Mouse (Mus musculus) brain, embryonic 14.5 days (tissue): Measurements from ENCODE around the gene Cox16. TPM values are rescaled to one million over a fixed set of nuclear protein-coding genes. Genes with fewer than 3 reads are reported as not detected.
"Not testable (repeated sequence)": the region's sequence is repeated elsewhere in the genome, so short reads cannot be mapped to it uniquely, and the experiment has no call there.

Experiments used
- DNase-seq: peaks from one replicate; pipeline ENCODE4 v3.0.0-alpha.2; 2011; ENCODE audit warnings: low read depth
- CTCF ChIP-seq: fragments of 200-500 bp; IDR thresholded peaks from 2 replicates; pipeline ENCODE4 v1.5.1; 2012; ENCODE audit warnings: inconsistent platforms, mild to moderate bottlenecking, moderate library complexity, borderline replicate concordance; ENCODE audit not compliant: insufficient read depth, insufficient read length; ENCODE audit errors: extremely low read depth
- POLR2A ChIP-seq: fragments of 200-500 bp; IDR thresholded peaks from 2 replicates; pipeline ENCODE4 v1.6.1; 2012; ENCODE audit warnings: mild to moderate bottlenecking, inconsistent platforms, borderline replicate concordance; ENCODE audit not compliant: poor library complexity, insufficient read depth, insufficient read length, severe bottlenecking; ENCODE audit errors: extremely low read depth
- polyA plus RNA-seq: library from polyadenylated mRNA; depleted of rRNA; stranded (reverse); fragments of >200 nt; gene quantifications from 2 replicates; pipeline ENCODE4 v1.2.3, GENCODE M21; 2012; rRNA removed

Gene Cox16
- polyA plus RNA-seq: 77.7 and 106 TPM in 2 replicates

DNA sequence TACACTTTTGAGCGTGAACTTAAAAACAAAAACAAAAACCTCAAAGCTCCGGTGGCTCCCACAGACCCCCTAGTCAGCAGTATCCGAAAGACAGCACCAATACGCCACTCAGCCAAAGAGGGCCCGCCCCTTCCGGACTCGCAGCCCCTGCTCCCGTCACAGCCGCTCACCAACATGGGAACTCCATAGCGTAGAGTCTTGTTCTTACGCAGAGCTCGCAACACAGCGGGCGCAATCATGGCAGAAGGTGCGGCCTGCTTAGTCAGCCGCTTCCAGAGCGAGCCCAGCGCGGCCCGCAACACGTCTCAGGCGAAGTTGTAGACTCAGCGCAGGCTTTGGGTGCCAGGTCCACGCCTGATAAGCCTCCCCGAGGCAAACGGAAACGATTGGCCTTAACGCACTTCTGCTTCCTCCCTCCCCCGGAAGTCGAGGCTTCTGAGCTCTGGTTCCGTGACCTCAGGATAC lies at the start of gene Cox16:
Gene Cox16, minus strand, starts transcription at position 401 of the 465 bp plus-strand sequence.
- no peak for TF ChIP-seq POLR2A
- DNase-seq: peak; percentile 96

DNA sequence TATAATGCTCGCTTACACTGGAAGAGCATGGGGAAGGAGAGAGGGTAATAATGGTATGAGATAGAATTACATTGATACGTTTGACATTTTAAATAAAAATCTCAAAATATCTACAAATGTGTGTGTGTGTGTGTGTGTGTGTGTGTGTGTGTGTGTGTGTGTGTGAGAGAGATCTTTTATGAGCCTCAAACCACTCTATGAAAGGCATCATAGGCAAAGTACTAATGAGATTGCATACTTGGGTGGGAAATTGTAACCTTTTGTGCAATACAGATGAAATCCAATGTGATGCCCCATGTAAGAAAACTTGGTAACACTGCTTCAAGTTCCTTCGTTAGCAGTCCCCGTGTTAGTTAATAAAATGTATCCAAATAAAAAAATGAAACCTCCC lies 48.1 kb upstream of the Cox16 start:
- DNase-seq: no peak
- no peak for TF ChIP-seq CTCF
- no peak for TF ChIP-seq POLR2A

DNA sequence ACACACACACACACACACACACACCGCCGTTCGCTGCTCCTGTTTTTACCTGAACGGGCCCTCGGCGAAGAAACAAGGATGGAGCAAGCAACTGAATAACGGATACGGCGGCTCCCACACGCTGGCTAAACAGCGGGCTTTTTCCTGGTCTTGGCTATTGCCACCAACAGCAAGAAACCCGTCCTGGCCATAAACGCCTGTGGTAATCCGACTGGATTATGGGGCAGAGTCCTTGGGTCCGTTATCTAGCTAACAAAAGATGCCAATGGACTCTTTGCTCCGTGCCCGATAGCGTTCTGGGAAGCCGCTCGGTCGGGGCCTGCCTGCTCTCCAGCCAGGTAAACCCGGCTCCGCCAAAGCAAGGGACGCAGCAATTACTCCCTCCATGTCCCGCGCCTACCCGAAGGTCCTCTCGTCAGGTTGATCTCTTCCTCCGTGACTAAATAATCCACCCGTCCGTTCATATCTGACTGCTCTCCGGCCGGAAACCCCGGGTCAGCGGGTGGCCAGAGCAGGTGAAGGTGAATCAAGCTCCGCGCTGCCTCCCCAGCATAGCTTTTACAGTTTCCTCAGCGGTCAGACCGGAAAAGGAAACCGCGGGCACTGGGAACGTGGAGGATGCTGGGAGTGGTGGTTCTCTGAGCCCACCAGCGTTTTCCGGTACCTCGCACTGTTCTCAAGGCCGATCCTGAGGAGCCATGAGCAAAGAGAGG lies 47.5 kb upstream of the Cox16 start, which contains the start of the genes Gm20498 and Synj2bp:
Gene Gm20498, minus strand, starts transcription at position 590 of the 713 bp plus-strand sequence.
Gene Synj2bp, minus strand, starts transcription at position 596 of the 713 bp plus-strand sequence.
- peak; percentile 96 for DNase-seq
- no peak for TF ChIP-seq CTCF
- TF ChIP-seq POLR2A: peak; percentile 36; the same call in 1 of the 2 replicates

DNA sequence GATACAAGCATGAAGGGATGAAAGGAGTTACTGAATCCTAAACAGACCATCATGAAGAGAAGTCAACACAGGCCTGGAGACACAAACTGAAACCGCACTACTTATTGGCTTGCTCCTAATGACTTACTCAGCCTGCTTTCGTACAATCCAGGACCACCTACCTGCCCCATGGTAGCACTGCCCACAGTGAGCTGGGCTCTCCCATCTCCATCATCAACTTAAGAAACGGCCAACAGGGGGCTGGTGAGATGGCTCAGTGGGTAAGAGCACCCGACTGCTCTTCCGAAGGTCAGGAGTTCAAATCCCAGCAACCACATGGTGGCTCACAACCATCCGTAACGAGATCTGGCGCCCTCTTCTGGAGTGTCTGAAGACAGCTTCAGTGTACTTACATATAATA lies 45.7 kb upstream of the Cox16 start:
- not testable (repeated sequence) for DNase-seq

DNA sequence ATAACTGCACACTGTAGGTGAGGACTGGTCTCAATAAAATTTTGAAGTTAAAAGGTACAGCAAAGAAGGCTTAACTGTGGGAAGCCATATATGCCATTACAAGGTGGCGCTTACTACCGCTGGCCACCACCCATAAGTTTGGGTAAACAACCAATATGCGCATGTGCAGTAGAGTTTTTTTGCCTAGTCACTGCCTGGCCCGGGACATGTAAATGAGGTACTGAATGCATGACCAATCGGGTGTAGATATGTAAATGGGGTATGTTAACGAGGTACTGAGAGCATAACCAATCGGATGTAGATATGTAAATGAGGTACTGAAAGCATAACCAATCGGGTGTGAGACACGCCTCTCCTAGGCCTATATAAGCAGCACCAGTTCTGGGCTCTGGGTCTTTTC lies 12.0 kb upstream of the Cox16 start:
- not testable (repeated sequence) for DNase-seq

DNA sequence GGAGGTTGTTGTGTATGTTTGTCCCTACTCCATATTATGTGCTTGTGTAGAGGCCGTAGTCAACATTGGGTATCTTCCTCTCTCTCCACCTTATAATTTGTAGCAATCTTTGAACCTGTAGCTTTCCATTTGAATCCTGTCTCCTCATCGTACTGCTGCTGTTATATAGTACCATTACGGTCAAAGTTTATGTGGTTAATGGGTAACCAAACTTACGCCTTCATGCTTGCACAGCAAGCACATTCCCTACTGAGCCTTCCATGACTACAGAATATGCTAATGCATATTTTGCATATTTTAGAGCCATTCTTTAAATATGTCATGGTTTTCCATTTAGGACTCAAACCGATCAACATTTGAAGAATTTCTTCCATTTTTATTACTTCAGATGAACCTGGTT lies 5.6 kb upstream of the Cox16 start:
- no peak for DNase-seq
- no peak for TF ChIP-seq CTCF
- TF ChIP-seq POLR2A: no peak

DNA sequence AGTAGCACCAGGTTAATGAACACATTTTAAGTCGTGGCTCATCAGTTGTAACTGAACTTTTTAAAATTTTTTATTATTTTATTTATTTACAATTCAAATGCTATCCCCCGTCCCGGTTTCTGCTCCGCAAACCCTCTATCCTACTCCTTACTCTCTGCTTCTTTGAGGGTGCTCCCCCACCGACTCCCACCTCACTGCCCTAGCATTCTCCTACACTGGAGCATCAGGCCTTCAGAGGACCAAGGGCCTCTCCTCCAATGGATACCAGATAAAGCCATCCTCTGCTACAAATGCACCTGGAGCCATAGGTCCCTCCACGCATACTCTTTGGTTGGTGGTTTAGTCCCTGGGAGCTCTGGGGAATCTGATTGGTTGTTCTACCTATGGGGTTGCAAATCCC lies 384 bp upstream of the Cox16 start:
- no peak for TF ChIP-seq POLR2A
- no peak for TF ChIP-seq CTCF
- DNase-seq: peak; percentile 0

DNA sequence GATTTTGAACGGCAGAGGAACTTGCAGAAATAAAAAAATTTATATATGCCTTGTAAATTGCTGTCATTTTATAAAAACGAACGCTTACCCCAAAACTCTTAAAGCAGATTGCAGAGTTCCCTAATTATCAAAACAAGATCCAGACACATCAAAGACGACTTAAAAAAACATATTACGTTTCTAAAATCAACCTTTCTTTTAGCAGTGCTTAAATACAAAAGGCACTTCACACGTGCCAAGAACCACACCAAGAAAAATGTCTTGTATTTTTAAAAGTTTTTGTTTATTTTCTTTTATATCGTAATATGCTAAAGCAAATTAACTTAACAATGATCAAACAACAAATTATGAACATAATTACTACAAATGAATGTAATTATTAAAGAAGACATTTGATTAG lies 715 bp downstream of the Cox16 start:
- no peak for TF ChIP-seq CTCF
- TF ChIP-seq POLR2A: no peak
- DNase-seq: peak; percentile 26

DNA sequence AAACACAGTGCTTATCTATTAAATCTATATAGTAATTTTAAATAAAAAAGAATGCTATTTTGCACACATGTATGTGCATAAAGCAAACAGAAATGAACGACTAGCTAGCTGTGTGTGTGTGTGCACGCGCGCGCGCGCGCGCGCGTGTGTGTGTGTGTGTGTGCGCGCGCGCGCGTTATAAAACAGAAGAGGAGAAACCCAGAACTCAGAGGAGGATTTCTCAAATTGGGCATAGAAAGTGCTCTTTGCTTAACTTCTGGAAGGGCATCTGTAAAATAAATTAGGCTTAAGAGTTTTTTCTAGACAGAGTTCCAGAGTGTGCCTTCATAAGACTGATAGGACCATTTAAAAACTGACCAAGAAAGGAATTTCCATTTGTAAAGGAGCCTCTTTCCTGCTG lies 1.3 kb downstream of the Cox16 start:
- peak; percentile 75 for DNase-seq
- TF ChIP-seq POLR2A (no peak), CTCF (no peak)

DNA sequence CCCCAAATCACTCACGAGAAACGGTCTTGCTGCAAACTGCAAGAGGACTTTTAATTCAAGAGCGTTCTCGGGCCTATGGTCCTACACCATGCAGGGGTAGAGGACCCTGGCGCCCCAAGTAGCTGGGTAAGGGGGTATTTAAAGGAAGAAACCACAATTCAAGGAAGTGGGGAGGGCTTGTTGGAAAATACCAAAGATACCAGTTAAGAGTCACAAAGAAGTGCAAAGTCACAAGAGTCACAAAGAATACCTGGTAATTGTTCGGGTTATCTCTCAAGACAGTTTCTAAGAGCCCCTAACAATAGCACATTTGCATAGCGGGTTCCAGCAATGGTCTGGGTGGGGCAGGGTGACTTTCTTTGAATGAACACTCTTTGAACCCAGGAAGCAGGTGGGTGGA lies 25.9 kb downstream of the Cox16 start:
- DNase-seq: not testable (repeated sequence)

DNA sequence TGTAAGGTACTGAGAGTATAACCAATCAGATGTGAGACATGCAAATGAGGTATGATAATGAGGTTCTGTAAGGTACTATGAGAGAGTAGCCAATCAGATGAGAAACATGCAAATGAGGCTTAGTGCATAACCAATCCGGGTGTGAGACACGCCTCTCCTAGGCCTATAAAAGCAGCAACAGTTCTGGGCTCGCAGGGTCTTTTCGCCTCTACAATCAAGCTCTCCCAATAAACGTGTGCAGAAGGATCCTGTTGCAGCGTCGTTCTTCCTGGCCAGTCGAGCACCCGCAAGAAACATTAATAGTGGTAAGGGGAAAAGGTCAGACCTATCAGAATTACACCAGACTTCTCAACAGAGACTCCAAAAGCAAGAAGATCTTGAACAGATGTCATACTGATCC lies 45.9 kb downstream of the Cox16 start:
- DNase-seq: not testable (repeated sequence)

DNA sequence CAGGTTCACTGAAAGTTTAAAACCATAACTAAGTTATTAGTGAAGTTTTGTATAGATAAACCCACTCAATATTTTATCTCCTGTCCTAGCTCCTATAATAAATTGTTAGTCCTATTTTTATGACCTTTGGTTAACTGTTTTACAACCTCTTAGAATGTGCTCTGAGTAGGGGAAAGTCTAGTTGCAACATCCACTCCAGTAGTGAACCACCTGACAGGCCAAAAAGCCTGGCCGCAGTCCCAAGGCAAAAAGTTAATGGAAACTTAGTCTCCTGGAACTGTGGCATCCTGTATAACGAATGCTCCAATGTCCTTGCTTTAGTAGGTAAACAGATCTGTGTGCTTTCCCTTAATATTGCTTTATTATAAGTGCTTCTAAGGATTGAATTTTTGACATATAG lies 50.1 kb downstream of the Cox16 start:
- DNase-seq: not testable (repeated sequence)

DNA sequence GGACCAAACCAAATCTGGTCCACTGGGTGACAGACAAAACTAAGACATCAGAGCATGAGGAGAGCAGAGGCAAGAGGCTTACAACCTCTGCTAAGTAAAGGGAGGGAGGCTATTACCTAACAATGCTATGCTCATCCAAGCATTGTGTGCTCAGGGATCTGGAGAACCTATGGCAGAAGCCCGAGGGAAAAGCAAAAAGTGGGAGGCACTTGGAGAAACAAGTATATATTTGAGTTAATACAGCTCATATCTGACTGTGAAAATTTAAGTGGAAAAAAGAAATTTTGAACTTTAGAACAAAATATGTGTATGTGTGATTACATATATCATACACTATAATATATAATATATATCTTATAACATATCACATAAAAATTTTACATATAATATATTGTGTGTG lies 63.1 kb downstream of the Cox16 start, which contains the start of gene Adam4:
Gene Adam4, minus strand, starts transcription at position 101 of the 400 bp plus-strand sequence.
- TF ChIP-seq CTCF: no peak
- no peak for TF ChIP-seq POLR2A
- DNase-seq: no peak

DNA sequence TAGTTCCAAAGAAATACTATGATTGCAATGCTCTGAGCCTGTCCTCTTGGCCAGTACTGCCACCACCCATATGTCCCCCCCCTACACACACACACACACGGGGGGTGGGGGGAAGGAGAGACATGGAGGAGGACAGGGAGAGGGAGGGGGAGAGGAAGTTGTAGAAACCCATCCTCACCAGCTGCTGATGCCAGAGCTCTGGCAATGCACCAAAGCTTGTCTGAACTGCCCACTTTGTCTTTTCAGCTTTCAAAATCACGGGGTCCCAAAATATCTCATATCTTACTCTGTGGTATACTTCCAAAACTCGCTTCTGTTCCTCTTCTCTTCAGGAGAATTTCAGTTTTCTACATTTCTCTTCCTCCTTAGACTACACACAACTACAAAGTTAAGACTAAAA lies 71.7 kb downstream of the Cox16 start:
- TF ChIP-seq POLR2A (no peak), CTCF (no peak)
- DNase-seq: no peak

DNA sequence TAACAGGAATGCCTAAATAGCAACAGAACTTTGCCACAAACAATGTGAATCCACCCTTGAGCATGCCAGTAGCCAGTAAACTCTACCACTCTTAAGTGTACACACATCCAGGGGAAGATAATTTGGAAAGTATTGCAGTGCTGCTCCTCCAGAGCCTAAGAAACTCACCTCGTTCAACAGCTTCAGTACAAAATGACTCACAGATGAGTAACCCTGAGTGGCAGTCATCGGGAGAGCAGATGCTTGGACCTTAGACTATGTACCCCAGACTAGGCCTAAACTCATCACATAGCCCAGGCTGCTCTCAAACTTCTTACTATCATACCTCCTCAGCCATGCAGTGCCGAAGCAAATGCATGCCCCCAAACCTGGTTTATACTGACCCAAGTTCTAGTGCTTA lies 76.0 kb downstream of the Cox16 start:
- DNase-seq: no peak
- TF ChIP-seq CTCF: no peak

DNA sequence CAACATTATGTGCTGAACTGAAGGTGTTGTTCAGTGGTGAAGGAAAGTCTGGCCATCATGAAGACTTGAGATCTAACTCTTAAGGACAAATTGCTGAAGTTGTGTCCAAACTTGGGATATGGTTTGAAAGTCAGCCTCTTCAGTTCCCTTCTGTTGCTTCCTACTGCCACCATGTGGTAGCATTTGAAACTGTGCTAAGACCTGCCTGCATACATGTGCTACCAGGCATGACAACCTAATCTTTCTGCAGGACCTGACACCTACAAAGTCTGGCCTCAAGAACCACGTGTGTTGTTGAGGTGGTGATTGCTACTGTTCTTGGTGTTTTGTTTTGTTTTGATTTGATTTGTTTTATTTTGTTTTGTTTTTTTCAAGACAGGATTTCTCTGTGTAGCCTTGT lies 82.7 kb downstream of the Cox16 start:
- peak; percentile 87 for DNase-seq
- TF ChIP-seq POLR2A (no peak), CTCF (peak; percentile 81; the same call in 1 of the 2 replicates)

DNA sequence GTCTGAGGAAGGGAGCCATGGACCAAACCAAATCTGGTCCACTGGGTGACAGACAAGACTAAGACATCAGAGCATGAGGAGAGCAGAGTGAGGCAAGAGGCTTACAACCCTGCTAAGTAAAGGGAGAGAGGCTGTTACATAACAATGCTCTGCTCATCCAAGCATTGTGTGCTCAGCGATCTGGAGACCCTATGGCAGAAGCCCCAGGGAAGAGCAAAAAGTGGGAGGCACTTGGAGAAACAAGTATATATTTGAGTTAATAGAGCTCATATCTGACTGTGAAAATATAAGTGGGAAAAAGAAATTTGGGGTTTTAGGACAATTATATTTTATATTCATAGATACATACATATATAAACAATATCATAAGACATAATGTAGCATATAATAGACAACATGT lies 105.6 kb downstream of the Cox16 start, which contains the start of gene Gm4787:
Gene Gm4787, minus strand, starts transcription at position 101 of the 400 bp plus-strand sequence.
- DNase-seq: not testable (repeated sequence)
